Mouse (Mus musculus) E14TG2a.4 (cell line): ENCODE results near the gene Hacd2.
A peak's percentile ranks its signal among the peaks of the same experiment; 100 is the strongest.

Experiments
- H3K27me3 ChIP-seq: 2 replicates; pipeline ENCODE4 v1.6.1; 2014; ENCODE audit warnings: low read length, control low read depth; ENCODE audit not compliant: insufficient read depth
- H3K36me3 ChIP-seq: 2 replicates; pipeline ENCODE4 v1.6.1; 2014; ENCODE audit warnings: low read length, control low read depth; ENCODE audit not compliant: insufficient read depth
- H3K4me1 ChIP-seq: replicated peaks from 2 replicates; pipeline ENCODE4 v1.6.1; 2014; ENCODE audit warnings: low read depth, low read length, control low read depth
- H3K4me3 ChIP-seq: replicated peaks from 2 replicates; pipeline ENCODE4 v1.5.1; 2014; ENCODE audit warnings: mild to moderate bottlenecking, low read length
- H3K9me3 ChIP-seq: 2 replicates; pipeline ENCODE4 v1.6.1; 2014; ENCODE audit warnings: low read length, control low read depth
- CTCF ChIP-seq: conservative IDR thresholded peaks from 2 replicates; pipeline ENCODE4 v1.5.1; 2014; ENCODE audit warnings: low read length
- NANOG ChIP-seq: IDR thresholded peaks from 2 replicates; pipeline ENCODE4 v1.6.1; 2014; ENCODE audit warnings: borderline replicate concordance, low read length, mixed read lengths
- POU5F1 ChIP-seq: IDR thresholded peaks from 2 replicates; pipeline ENCODE4 v1.6.1; 2014; ENCODE audit warnings: low read length, borderline replicate concordance

Hacd2 gene

DNA sequence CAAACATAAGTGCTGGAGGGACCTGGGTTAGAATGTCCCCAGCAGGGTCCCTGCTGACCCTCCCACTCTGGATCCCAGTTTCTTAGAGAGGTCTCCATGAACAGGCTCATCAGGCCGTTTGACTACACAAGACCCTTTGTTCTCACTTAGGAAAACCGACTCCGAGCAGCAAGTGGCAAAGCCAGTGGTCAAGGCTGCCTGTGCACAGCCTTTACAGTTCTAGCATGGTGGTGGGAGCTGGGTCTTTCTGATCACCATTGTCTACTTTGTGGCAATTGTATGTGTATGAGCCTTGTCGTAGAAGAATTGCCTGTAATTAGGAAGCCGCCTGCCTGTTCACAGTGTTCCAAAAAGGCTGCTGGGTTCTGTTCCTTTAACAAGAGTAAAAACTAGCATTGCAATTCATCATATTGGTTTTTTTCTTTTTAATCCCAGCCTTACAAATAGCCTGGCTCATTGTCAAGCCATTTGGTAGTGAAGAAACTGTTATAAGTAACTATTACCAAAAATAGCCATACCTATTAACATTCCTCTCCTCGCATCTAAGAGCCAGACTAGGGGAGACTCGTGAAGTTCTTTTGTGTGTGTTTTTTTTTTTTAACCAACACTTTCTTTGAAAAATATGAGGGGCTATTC, 87.5 kb downstream of the Hacd2 start:
- Histone ChIP-seq H3K9me3 (no peaks in the 10 kb centered on the region), H3K36me3 (peaks cover 42% of the 10 kb centered on the region), H3K4me3 (no peak overlapping the region), H3K27me3 (0 out of 2 replicates have a peak, but pooled peaks cover 2% of the 10 kb centered on the region), H3K4me1 (peaks cover 30% of the 10 kb centered on the region)
- TF ChIP-seq NANOG (no peak), CTCF (no peak), POU5F1 (no peak)

- peak; percentile 87 for TF ChIP-seq CTCF
- no peak for TF ChIP-seq POU5F1
- Histone ChIP-seq H3K27me3 (peaks cover 2% of the 10 kb centered on the region; the same call in 1 of the 2 replicates), H3K9me3 (no peaks in the 10 kb centered on the region), H3K4me3 (no peak overlapping the region), H3K36me3 (peaks cover 36% of the 10 kb centered on the region), H3K4me1 (peaks cover 30% of the 10 kb centered on the region)
Observed at GRCm38 (mm10) chr16:35110410-35111142, 88.3 kb downstream of the Hacd2 start.

DNA sequence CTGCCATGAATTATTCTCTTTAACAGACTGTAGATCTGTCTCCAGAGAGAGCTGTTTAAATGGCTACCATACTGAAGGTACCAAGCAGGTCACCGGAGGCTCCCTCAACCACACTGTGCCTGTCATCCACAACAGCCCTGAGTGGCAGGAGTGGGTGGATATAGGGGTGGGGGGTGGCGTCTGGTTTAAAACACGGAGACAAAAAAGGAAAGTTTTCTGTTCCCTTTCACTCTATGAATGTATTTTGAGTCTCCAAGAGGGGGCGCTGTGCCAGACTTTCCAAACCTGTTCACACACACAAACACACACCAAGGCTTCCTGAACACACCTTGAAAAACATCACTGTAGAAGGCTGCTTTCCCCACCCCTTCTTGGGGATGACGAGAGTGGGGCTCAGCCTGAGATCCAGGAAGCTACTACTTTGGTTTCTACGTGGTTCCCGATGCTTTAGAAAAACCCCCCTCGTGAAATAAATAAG, 89.0 kb downstream of the Hacd2 start:
- H3K9me3 ChIP-seq: no peaks in the 10 kb centered on the region
- H3K27me3 ChIP-seq: peaks cover 2% of the 10 kb centered on the region; the same call in 1 of the 2 replicates
- TF ChIP-seq CTCF (peak; percentile 43), NANOG (no peak)
- H3K4me3 ChIP-seq: no peak overlapping the region
- H3K4me1 ChIP-seq: peaks cover 27% of the 10 kb centered on the region
- H3K36me3 ChIP-seq: peaks cover 30% of the 10 kb centered on the region

DNA sequence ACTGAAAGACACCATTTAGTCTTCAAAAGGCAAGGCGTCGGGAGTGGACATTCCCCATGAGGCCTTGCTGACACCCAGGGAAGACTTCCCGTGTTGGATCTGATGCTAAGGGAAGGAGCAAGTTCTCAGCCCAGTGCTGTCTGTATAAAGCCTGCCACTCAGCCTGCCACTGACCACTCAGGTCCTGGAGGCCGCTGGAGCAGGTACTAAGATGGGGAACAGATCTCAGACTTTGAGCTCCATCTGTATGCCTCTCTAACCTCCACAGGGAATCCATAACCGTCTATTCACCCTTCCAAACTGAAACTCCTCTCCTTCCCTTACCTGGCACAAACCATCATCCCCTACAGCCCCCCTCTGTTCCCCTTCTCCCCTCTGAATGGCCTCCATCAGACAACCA, 91.3 kb downstream of the Hacd2 start:
- H3K27me3 ChIP-seq: peaks cover 2% of the 10 kb centered on the region; the same call in 1 of the 2 replicates
- peaks cover under 1% of the 10 kb centered on the region; the same call in 1 of the 2 replicates for H3K9me3 ChIP-seq
- H3K4me1 ChIP-seq: peaks cover 27% of the 10 kb centered on the region
- no peak for TF ChIP-seq NANOG
- no peak for TF ChIP-seq POU5F1
- no peak for TF ChIP-seq CTCF
- H3K4me3 ChIP-seq: no peak overlapping the region
- peaks cover 8% of the 10 kb centered on the region for H3K36me3 ChIP-seq

- H3K9me3 ChIP-seq: peaks cover 11% of the 10 kb centered on the region
- no peaks in the 10 kb centered on the region for H3K36me3 ChIP-seq
- no peak overlapping the region for H3K4me3 ChIP-seq
- H3K4me1 ChIP-seq: peaks cover 11% of the 10 kb centered on the region
- H3K27me3 ChIP-seq: peaks cover 2% of the 10 kb centered on the region; the same call in 1 of the 2 replicates
- no peak for TF ChIP-seq NANOG
Observed at GRCm38 (mm10) chr16:35116328-35116956, 94.2 kb downstream of the Hacd2 start.

- H3K4me3 ChIP-seq: no peak overlapping the region
- no peak for TF ChIP-seq NANOG
- no peak for TF ChIP-seq CTCF
- TF ChIP-seq POU5F1: no peak
- peaks cover 8% of the 10 kb centered on the region for H3K4me1 ChIP-seq
- peaks cover 2% of the 10 kb centered on the region; the same call in 1 of the 2 replicates for H3K27me3 ChIP-seq
- H3K36me3 ChIP-seq: no peaks in the 10 kb centered on the region
- H3K9me3 ChIP-seq: peaks cover 11% of the 10 kb centered on the region
Observed at GRCm38 (mm10) chr16:35117436-35117835, 95.2 kb downstream of the Hacd2 start.

GRCm38 (mm10) chr16:35120603-35121002, 98.4 kb downstream of the Hacd2 start:
- TF ChIP-seq POU5F1: no peak
- Histone ChIP-seq H3K27me3 (peaks cover 11% of the 10 kb centered on the region), H3K36me3 (no peaks in the 10 kb centered on the region)

DNA sequence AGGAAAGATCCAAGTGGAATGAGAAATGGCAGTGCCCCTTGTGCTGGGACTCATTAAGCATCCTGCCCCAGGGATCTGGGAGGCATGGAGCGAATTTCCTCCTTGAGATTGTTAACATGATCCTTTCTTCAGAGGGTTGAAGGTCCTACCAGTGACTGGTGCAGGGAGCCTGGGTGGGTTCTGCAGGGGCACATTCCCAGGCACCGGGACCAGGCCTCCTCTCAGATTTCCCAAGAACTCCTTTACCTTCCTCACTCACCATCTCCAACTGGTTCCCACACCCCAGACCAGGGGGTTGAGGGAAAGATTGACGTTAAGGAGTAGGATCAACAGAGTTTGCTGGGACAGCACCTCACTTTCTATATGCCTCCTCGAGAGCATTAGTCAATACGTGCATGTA, 105.0 kb downstream of the Hacd2 start:
- Histone ChIP-seq H3K36me3 (no peaks in the 10 kb centered on the region), H3K4me3 (no peak overlapping the region), H3K27me3 (peaks cover 29% of the 10 kb centered on the region), H3K9me3 (no peaks in the 10 kb centered on the region), H3K4me1 (peaks cover 10% of the 10 kb centered on the region)
- TF ChIP-seq NANOG: no peak
- no peak for TF ChIP-seq CTCF
- TF ChIP-seq POU5F1: no peak

More at GRCm38 (mm10) chr16:35120603-35121002, 98.4 kb downstream of the Hacd2 start:
- no peak overlapping the region for H3K4me3 ChIP-seq
- H3K4me1 ChIP-seq: peaks cover 10% of the 10 kb centered on the region
- peaks cover 11% of the 10 kb centered on the region for H3K9me3 ChIP-seq

DNA sequence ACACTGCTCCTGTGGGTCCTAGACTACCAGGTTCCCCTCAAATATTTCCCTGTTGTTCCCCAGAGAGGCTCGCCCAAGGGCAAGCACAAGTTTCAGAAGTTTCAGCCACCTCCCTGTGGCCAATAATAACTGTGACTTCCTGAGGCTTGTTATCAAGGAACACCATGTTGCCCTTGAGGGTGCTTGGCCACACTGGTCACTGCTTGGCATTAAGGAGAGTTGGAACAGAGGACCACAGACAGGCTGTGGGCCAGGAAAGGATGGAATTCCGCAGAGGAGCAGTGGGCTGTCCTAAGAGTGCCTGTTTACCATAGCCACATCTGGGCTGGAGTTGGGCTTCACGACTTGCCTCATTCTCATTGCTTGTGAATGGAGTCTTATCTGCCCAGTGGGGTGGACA, 107.9 kb downstream of the Hacd2 start:
- Histone ChIP-seq H3K27me3 (peaks cover 25% of the 10 kb centered on the region), H3K4me1 (no peaks in the 10 kb centered on the region), H3K9me3 (no peaks in the 10 kb centered on the region), H3K4me3 (no peak overlapping the region), H3K36me3 (no peaks in the 10 kb centered on the region)
- TF ChIP-seq CTCF: no peak
- TF ChIP-seq POU5F1: no peak
- no peak for TF ChIP-seq NANOG
